Mouse (Mus musculus): ENCODE measurements around the gene Inafm1. TPM values are rescaled to one million over a fixed set of nuclear protein-coding genes. Genes with fewer than 3 reads are reported as not detected.

The Inafm1 gene
- polyA plus RNA-seq, 1 experiment from 2014 or later: 19.0 TPM

GRCm38 (mm10) chr7:16296146-16296545, 22.7 kb upstream of the Inafm1 start:
- Histone ChIP-seq H3K4me1 (peaks cover 40% of the 10 kb centered on the region), H3K36me3 (no peaks in the 10 kb centered on the region), H3K27ac (peak overlapping the region; percentile 73), H3K4me3 (peak overlapping the region; percentile 54; the same call in 1 of the 2 replicates), H3K27me3 (no peaks in the 10 kb centered on the region), H3K9ac (no peak overlapping the region), H3K4me2 (replicated peaks) (peak overlapping the region; percentile 89), H3K9me3 (no peaks in the 10 kb centered on the region)
- no peak for ATAC-seq (ENCODE audit: low FRiP score, low read depth)
- WGBS: 40% methylated on average over 2 of the region's 2 CpGs

- peak overlapping the region; percentile 88 for H3K27ac ChIP-seq
- ATAC-seq (ENCODE audit: low FRiP score, low read depth): peak; percentile 56
- H3K36me3 ChIP-seq: no peaks in the 10 kb centered on the region
- 2% methylated on average over 40 of the region's 41 CpGs for WGBS
- no peaks in the 10 kb centered on the region for H3K9me3 ChIP-seq
- peaks cover 40% of the 10 kb centered on the region for H3K4me1 ChIP-seq
- no peaks in the 10 kb centered on the region for H3K27me3 ChIP-seq
- peak overlapping the region; percentile 63 for H3K9ac ChIP-seq
- peak overlapping the region; percentile 89 for H3K4me2 ChIP-seq (replicated peaks)
- H3K4me3 ChIP-seq: peak overlapping the region; percentile 54
Observed at GRCm38 (mm10) chr7:16295321-16295900, 22.0 kb upstream of the Inafm1 start.

- Histone ChIP-seq H3K4me1 (peaks cover 35% of the 10 kb centered on the region), H3K36me3 (no peaks in the 10 kb centered on the region), H3K4me3 (peak overlapping the region; percentile 54), H3K9ac (peak overlapping the region; percentile 63), H3K9me3 (no peaks in the 10 kb centered on the region), H3K4me2 (replicated peaks) (peak overlapping the region; percentile 89), H3K27me3 (no peaks in the 10 kb centered on the region), H3K27ac (peak overlapping the region; percentile 88)
- peak; percentile 73 for ATAC-seq (ENCODE audit: low FRiP score, low read depth)
- WGBS: 1% methylated on average over 23 of the region's 23 CpGs
Observed at GRCm38 (mm10) chr7:16294837-16295236, 21.4 kb upstream of the Inafm1 start.

GRCm38 (mm10) chr7:16294346-16294745, 20.9 kb upstream of the Inafm1 start:
- no peak overlapping the region for H3K27ac ChIP-seq
- ATAC-seq (ENCODE audit: low FRiP score, low read depth): no peak
- peak overlapping the region; percentile 54; the same call in 1 of the 2 replicates for H3K4me3 ChIP-seq
- WGBS: 34% methylated on average over 4 of the region's 4 CpGs
- peak overlapping the region; percentile 89 for H3K4me2 ChIP-seq (replicated peaks)
- no peaks in the 10 kb centered on the region for H3K27me3 ChIP-seq
- no peaks in the 10 kb centered on the region for H3K36me3 ChIP-seq
- H3K9me3 ChIP-seq: no peaks in the 10 kb centered on the region
- H3K4me1 ChIP-seq: peaks cover 33% of the 10 kb centered on the region
- no peak overlapping the region for H3K9ac ChIP-seq

- Histone ChIP-seq H3K4me3 (no peak overlapping the region), H3K36me3 (peaks cover 14% of the 10 kb centered on the region), H3K4me2 (replicated peaks) (no peak overlapping the region), H3K9ac (no peak overlapping the region), H3K9me3 (no peaks in the 10 kb centered on the region), H3K4me1 (peaks cover 12% of the 10 kb centered on the region), H3K27me3 (no peaks in the 10 kb centered on the region), H3K27ac (no peak overlapping the region)
- 65% methylated on average over 1 of the region's 1 CpGs for WGBS
- ATAC-seq (ENCODE audit: low FRiP score, low read depth): no peak
Observed at GRCm38 (mm10) chr7:16287791-16288190, 14.4 kb upstream of the Inafm1 start.

GRCm38 (mm10) chr7:16287016-16287415, 13.6 kb upstream of the Inafm1 start:
- peak overlapping the region; percentile 79 for H3K9ac ChIP-seq
- no peaks in the 10 kb centered on the region for H3K27me3 ChIP-seq
- peak overlapping the region; percentile 95 for H3K27ac ChIP-seq
- no peaks in the 10 kb centered on the region for H3K9me3 ChIP-seq
- H3K36me3 ChIP-seq: peaks cover 21% of the 10 kb centered on the region
- H3K4me3 ChIP-seq: peak overlapping the region; percentile 61
- peaks cover 12% of the 10 kb centered on the region for H3K4me1 ChIP-seq
- 80% methylated on average over 2 of the region's 2 CpGs for WGBS
- ATAC-seq (ENCODE audit: low FRiP score, low read depth): no peak
- peak overlapping the region; percentile 66 for H3K4me2 ChIP-seq (replicated peaks)

- Histone ChIP-seq H3K9me3 (no peaks in the 10 kb centered on the region), H3K4me3 (peak within 1 kb of the TSS; percentile 61), H3K27ac (peak within 1 kb of the TSS; percentile 95), H3K9ac (peak within 1 kb of the TSS; percentile 79), H3K4me1 (peaks cover 12% of the 10 kb centered on the region), H3K4me2 (replicated peaks) (peak within 1 kb of the TSS; percentile 66), H3K27me3 (no peaks in the 10 kb centered on the region), H3K36me3 (peaks cover 29% of the 10 kb centered on the region)
- ATAC-seq (ENCODE audit: low FRiP score, low read depth): peak; percentile 91
- under 1% methylated on average over 70 of the region's 70 CpGs for WGBS
Observed at GRCm38 (mm10) chr7:16286026-16286961, 12.9 kb upstream of the Inafm1 start, which contains the start of gene Ccdc9. Gene Ccdc9, minus strand, starts transcription at chr7:16286795.

- H3K9ac ChIP-seq: peak overlapping the region; percentile 51
- 1% methylated on average over 14 of the region's 14 CpGs for WGBS
Observed at GRCm38 (mm10) chr7:16285450-16286025, 12.1 kb upstream of the Inafm1 start.

GRCm38 (mm10) chr7:16284904-16285303, 11.5 kb upstream of the Inafm1 start:
- H3K9me3 ChIP-seq: no peaks in the 10 kb centered on the region
- H3K4me1 ChIP-seq: peaks cover 12% of the 10 kb centered on the region
- H3K27me3 ChIP-seq: no peaks in the 10 kb centered on the region
- ATAC-seq (ENCODE audit: low FRiP score, low read depth): no peak
- WGBS: 68% methylated on average over 9 of the region's 9 CpGs
- H3K9ac ChIP-seq: peak overlapping the region; percentile 51
- peak overlapping the region; percentile 69; the same call in 1 of the 2 replicates for H3K27ac ChIP-seq
- H3K36me3 ChIP-seq: peaks cover 40% of the 10 kb centered on the region
- H3K4me2 ChIP-seq (replicated peaks): peak overlapping the region; percentile 66
- H3K4me3 ChIP-seq: peak overlapping the region; percentile 61

More at GRCm38 (mm10) chr7:16285450-16286025, 12.1 kb upstream of the Inafm1 start:
- Histone ChIP-seq H3K4me3 (peak overlapping the region; percentile 61), H3K4me2 (replicated peaks) (peak overlapping the region; percentile 66), H3K27me3 (no peaks in the 10 kb centered on the region), H3K36me3 (peaks cover 36% of the 10 kb centered on the region), H3K4me1 (peaks cover 12% of the 10 kb centered on the region), H3K27ac (peak overlapping the region; percentile 69), H3K9me3 (no peaks in the 10 kb centered on the region)
- peak; percentile 65 for ATAC-seq (ENCODE audit: low FRiP score, low read depth)

- Histone ChIP-seq H3K4me1 (peaks cover 12% of the 10 kb centered on the region), H3K9me3 (no peaks in the 10 kb centered on the region), H3K4me2 (replicated peaks) (no peak overlapping the region), H3K36me3 (peaks cover 45% of the 10 kb centered on the region), H3K9ac (no peak overlapping the region; the same call in 1 of the 2 replicates), H3K27me3 (no peaks in the 10 kb centered on the region), H3K27ac (no peak overlapping the region), H3K4me3 (no peak overlapping the region)
- WGBS: 87% methylated on average over 8 of the region's 8 CpGs
- no peak for ATAC-seq (ENCODE audit: low FRiP score, low read depth)
Observed at GRCm38 (mm10) chr7:16284001-16284400, 10.6 kb upstream of the Inafm1 start.

GRCm38 (mm10) chr7:16282334-16282733, 8.9 kb upstream of the Inafm1 start:
- Histone ChIP-seq H3K36me3 (peaks cover 62% of the 10 kb centered on the region), H3K4me2 (replicated peaks) (no peak overlapping the region), H3K4me3 (no peak overlapping the region), H3K9me3 (no peaks in the 10 kb centered on the region), H3K27me3 (no peaks in the 10 kb centered on the region), H3K27ac (no peak overlapping the region), H3K4me1 (peaks cover 12% of the 10 kb centered on the region), H3K9ac (no peak overlapping the region)
- no peak for ATAC-seq (ENCODE audit: low FRiP score, low read depth)
- 96% methylated on average over 13 of the region's 13 CpGs for WGBS

- Histone ChIP-seq H3K9me3 (no peaks in the 10 kb centered on the region), H3K4me3 (no peak overlapping the region), H3K36me3 (peaks cover 78% of the 10 kb centered on the region), H3K4me1 (peaks cover 11% of the 10 kb centered on the region), H3K27ac (no peak overlapping the region), H3K4me2 (replicated peaks) (no peak overlapping the region), H3K9ac (no peak overlapping the region), H3K27me3 (no peaks in the 10 kb centered on the region)
- no peak for ATAC-seq (ENCODE audit: low FRiP score, low read depth)
- 91% methylated on average over 11 of the region's 11 CpGs for WGBS
Observed at GRCm38 (mm10) chr7:16280721-16281120, 7.3 kb upstream of the Inafm1 start.
